Mouse (Mus musculus) liver, embryonic 15.5 days (tissue): ENCODE measurements around the gene Klhl20. TPM values are rescaled to one million over a fixed set of nuclear protein-coding genes. Genes with fewer than 3 reads are reported as not detected.
A peak's percentile ranks its signal among the peaks of the same experiment; 100 is the strongest.

Experiments
- ATAC-seq: fragments of 200-750 bp; cut with Nextera tagmentation; 2 replicates; pipeline ENCODE4 v1.8.0; 2017; ENCODE audit warnings: moderate number of reproducible peaks, mild to moderate bottlenecking, moderate library complexity; ENCODE audit not compliant: insufficient read depth
- H3K27ac ChIP-seq: fragments of 300-500 bp; sonication (generic); replicated peaks from 2 replicates; pipeline ENCODE4 v1.5.1; 2015; ENCODE audit warnings: mild to moderate bottlenecking, inconsistent platforms
- H3K27me3 ChIP-seq: fragments of 300-500 bp; sonication (generic); 2 replicates; pipeline ENCODE4 v1.6.1; 2015; ENCODE audit warnings: mild to moderate bottlenecking, inconsistent platforms
- H3K36me3 ChIP-seq: fragments of 300-500 bp; sonication (generic); replicated peaks from 2 replicates; pipeline ENCODE4 v1.6.1; 2015; ENCODE audit warnings: moderate library complexity, mild to moderate bottlenecking, inconsistent platforms
- H3K4me1 ChIP-seq: fragments of 300-500 bp; sonication (generic); replicated peaks from 2 replicates; pipeline ENCODE4 v1.6.1; 2015; ENCODE audit warnings: inconsistent platforms
- H3K4me2 ChIP-seq: fragments of 300-500 bp; sonication (generic); 2 replicates; pipeline ENCODE4 v1.6.1; 2015; ENCODE audit warnings: moderate library complexity, mild to moderate bottlenecking, inconsistent platforms
- H3K4me3 ChIP-seq: fragments of 300-500 bp; sonication (generic); replicated peaks from 2 replicates; pipeline ENCODE4 v1.5.1; 2015; ENCODE audit warnings: mild to moderate bottlenecking, inconsistent platforms
- H3K9ac ChIP-seq: fragments of 300-500 bp; sonication (generic); 2 replicates; pipeline ENCODE4 v1.6.1; 2015; ENCODE audit warnings: moderate library complexity, mild to moderate bottlenecking, inconsistent platforms
- H3K9me3 ChIP-seq: fragments of 300-500 bp; sonication (generic); replicated peaks from 2 replicates; pipeline ENCODE4 v1.6.1; 2016; ENCODE audit warnings: inconsistent platforms
- WGBS: fragments of 180-500 bp; shearing (Covaris S2); methylation state at CpG from one replicate; pipeline ENCODE4 v1.1.7; 2015; ENCODE audit warnings: mixed read lengths; ENCODE audit not compliant: insufficient replicate concordance; 5-methylcytosine and 5-hydroxymethylcytosine counted together
- polyA plus RNA-seq: library from polyadenylated mRNA; unstranded; fragments of >200 nt; fragmentation: Nextera tagmentation; extraction: Ambion mirVana; gene quantifications from 2 replicates; pipeline ENCODE4 v1.2.1, GENCODE M21; 2015

The Klhl20 gene
- polyA plus RNA-seq, 1 experiment from 2014 or later, result 4.5 TPM

GRCm38 (mm10) chr1:161140026-161140762 lies 8.9 kb upstream of the Klhl20 start:
- no peak overlapping the region for H3K27ac ChIP-seq
- H3K36me3 ChIP-seq, result no peaks in the 10 kb centered on the region
- 71% methylated on average over 9 of the region's 9 CpGs for WGBS
- H3K4me1 ChIP-seq, result 0 out of 2 replicates have a peak, but pooled peaks cover 4% of the 10 kb centered on the region
- H3K4me3 ChIP-seq, result no peak overlapping the region
- peaks cover 10% of the 10 kb centered on the region for H3K27me3 ChIP-seq
- no peak for ATAC-seq
- no peak overlapping the region for H3K9ac ChIP-seq
- H3K4me2 ChIP-seq, result no peak overlapping the region
- H3K9me3 ChIP-seq, result no peaks in the 10 kb centered on the region

DNA sequence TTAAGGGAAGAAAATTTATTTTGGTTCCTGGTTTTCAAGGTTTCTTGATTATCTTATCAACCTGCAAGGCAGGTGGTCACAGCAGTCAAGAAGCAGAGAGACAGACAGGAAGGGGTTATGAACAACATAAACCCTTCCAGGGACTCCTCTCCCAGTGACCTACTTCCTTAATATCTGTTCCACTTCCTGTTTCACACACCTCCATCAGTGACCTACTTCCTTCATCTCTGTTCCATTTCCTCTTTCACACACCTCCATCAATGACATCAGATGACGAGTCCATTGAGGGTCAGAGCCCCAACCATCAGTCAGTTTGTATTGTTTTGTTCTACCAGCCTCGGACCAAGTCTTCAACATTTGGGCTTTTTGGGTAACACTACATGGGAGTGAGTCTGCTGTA lies 8.2 kb upstream of the Klhl20 start:
- Histone ChIP-seq H3K27ac (no peak overlapping the region), H3K9me3 (no peaks in the 10 kb centered on the region), H3K4me3 (no peak overlapping the region), H3K4me2 (no peak overlapping the region), H3K27me3 (peaks cover 10% of the 10 kb centered on the region), H3K4me1 (0 out of 2 replicates have a peak, but pooled peaks cover 4% of the 10 kb centered on the region), H3K9ac (no peak overlapping the region), H3K36me3 (no peaks in the 10 kb centered on the region)
- 49% methylated on average over 2 of the region's 2 CpGs for WGBS
- ATAC-seq, result no peak

- Histone ChIP-seq H3K27me3 (no peaks in the 10 kb centered on the region), H3K27ac (no peak overlapping the region), H3K36me3 (no peaks in the 10 kb centered on the region), H3K4me3 (no peak overlapping the region), H3K9ac (no peak overlapping the region), H3K9me3 (no peaks in the 10 kb centered on the region), H3K4me2 (no peak overlapping the region), H3K4me1 (peaks cover 12% of the 10 kb centered on the region)
- 52% methylated on average over 1 of the region's 1 CpGs for WGBS
- ATAC-seq, result no peak
Observed at GRCm38 (mm10) chr1:161126461-161126860, 4.8 kb downstream of the Klhl20 start.

- Histone ChIP-seq H3K4me1 (0 out of 2 replicates have a peak, but pooled peaks cover 5% of the 10 kb centered on the region), H3K27me3 (no peaks in the 10 kb centered on the region), H3K4me3 (no peak overlapping the region), H3K9me3 (no peaks in the 10 kb centered on the region), H3K9ac (no peak overlapping the region), H3K36me3 (no peaks in the 10 kb centered on the region), H3K4me2 (no peak overlapping the region), H3K27ac (no peak overlapping the region)
- WGBS, result 80% methylated on average over 10 of the region's 10 CpGs
- ATAC-seq, result no peak
Observed at GRCm38 (mm10) chr1:161122661-161123418, 8.5 kb downstream of the Klhl20 start.

GRCm38 (mm10) chr1:161114591-161114990 lies 16.7 kb downstream of the Klhl20 start:
- Histone ChIP-seq H3K27ac (no peak overlapping the region), H3K4me2 (no peak overlapping the region), H3K4me1 (0 out of 2 replicates have a peak, but pooled peaks cover 8% of the 10 kb centered on the region), H3K4me3 (no peak overlapping the region), H3K9me3 (no peaks in the 10 kb centered on the region), H3K27me3 (no peaks in the 10 kb centered on the region), H3K36me3 (peaks cover under 1% of the 10 kb centered on the region; the same call in 1 of the 2 replicates), H3K9ac (no peak overlapping the region)
- ATAC-seq, result no peak

DNA sequence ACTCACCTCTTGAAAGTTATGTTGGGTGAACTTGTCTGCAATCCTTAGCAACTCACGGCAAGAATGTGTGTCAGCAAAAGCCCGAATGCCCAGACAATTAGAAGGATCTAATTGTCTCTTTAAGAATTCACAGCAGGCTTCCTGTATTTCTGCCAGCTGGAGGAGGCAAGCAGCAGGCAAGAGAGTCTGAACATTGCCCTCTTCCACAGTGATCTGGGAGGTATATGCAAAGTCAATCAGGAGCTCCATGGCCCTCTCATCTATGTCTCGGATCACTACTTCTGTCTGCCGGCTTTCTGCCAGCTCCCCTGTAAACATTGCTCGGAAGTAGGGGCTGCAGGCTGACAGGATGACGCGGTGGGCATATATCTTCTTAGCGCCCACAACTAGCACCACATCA lies 22.1 kb downstream of the Klhl20 start:
- Histone ChIP-seq H3K4me1 (no peaks in the 10 kb centered on the region), H3K4me2 (no peak overlapping the region), H3K36me3 (peaks cover 17% of the 10 kb centered on the region), H3K27me3 (no peaks in the 10 kb centered on the region), H3K9ac (no peak overlapping the region), H3K9me3 (no peaks in the 10 kb centered on the region), H3K27ac (no peak overlapping the region), H3K4me3 (no peak overlapping the region)
- WGBS, result 84% methylated on average over 8 of the region's 8 CpGs
- no peak for ATAC-seq

DNA sequence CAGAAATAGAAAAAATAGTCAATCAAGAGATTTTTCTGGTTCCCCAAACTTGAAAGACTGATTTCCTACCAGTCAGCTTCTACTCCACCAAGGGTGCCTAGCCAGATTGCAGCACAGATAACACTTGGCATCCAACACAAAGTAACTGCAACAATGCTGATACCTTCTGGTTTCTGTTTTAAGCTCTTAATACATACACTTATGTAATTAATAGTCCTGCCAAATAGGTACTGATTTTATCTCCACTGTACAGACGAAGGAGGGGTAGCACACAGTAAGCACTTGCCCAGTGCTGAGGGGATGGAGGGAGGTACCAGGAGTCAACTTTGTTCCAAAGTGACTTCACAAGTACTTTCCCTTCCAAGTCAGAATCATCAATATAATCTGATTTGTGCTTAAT lies 27.5 kb downstream of the Klhl20 start:
- Histone ChIP-seq H3K4me1 (peaks cover 9% of the 10 kb centered on the region; the same call in 1 of the 2 replicates), H3K9me3 (no peaks in the 10 kb centered on the region)
- 20% methylated on average over 1 of the region's 1 CpGs for WGBS

GRCm38 (mm10) chr1:161099721-161100405 lies 31.4 kb downstream of the Klhl20 start:
- Histone ChIP-seq H3K4me3 (no peak overlapping the region), H3K36me3 (peaks cover 34% of the 10 kb centered on the region), H3K4me1 (peaks cover 10% of the 10 kb centered on the region; the same call in 1 of the 2 replicates), H3K4me2 (no peak overlapping the region; the same call in 1 of the 2 replicates), H3K9me3 (no peaks in the 10 kb centered on the region), H3K9ac (no peak overlapping the region), H3K27me3 (no peaks in the 10 kb centered on the region), H3K27ac (0 out of 2 replicates have a peak overlapping the region, but pooled peaks have one; percentile 24)
- ATAC-seq, result peak; percentile 88
- 19% methylated on average over 4 of the region's 4 CpGs for WGBS

More for the DNA sequence above, 27.5 kb downstream of the Klhl20 start:
- H3K4me2 ChIP-seq, result no peak overlapping the region
- no peak for ATAC-seq
- peaks cover 26% of the 10 kb centered on the region for H3K36me3 ChIP-seq
- no peak overlapping the region for H3K4me3 ChIP-seq
- no peak overlapping the region for H3K27ac ChIP-seq
- H3K9ac ChIP-seq, result no peak overlapping the region
- H3K27me3 ChIP-seq, result no peaks in the 10 kb centered on the region

DNA sequence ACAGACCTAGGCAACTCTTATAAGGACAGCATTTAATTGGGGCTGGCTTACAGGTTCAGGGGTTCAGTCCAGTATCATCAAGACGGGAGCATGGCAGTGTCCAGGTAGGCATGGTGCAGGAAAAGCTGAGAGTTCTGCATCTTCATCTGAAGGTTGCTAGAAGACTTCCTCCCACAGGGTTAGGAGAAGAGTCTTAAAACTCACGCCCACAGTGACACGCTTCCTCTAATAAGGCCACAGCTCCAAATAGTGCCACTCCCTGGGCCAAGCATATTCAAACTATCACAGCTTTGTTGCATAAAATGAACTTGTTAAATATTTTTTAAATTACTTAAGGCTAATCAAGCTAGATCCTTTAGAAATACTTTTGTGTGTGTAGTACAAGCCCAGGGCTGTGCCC lies 54.1 kb downstream of the Klhl20 start:
- Histone ChIP-seq H3K9me3 (no peaks in the 10 kb centered on the region), H3K4me1 (peaks cover 34% of the 10 kb centered on the region), H3K9ac (no peak overlapping the region), H3K4me3 (no peak overlapping the region), H3K36me3 (peaks cover 85% of the 10 kb centered on the region), H3K4me2 (no peak overlapping the region), H3K27ac (no peak overlapping the region), H3K27me3 (no peaks in the 10 kb centered on the region)
- 82% methylated on average over 3 of the region's 3 CpGs for WGBS
- no peak for ATAC-seq

- Histone ChIP-seq H3K4me1 (peaks cover 37% of the 10 kb centered on the region), H3K9ac (no peak overlapping the region), H3K27me3 (no peaks in the 10 kb centered on the region), H3K4me3 (no peak overlapping the region), H3K4me2 (peak overlapping the region; percentile 28), H3K27ac (0 out of 2 replicates have a peak overlapping the region, but pooled peaks have one; percentile 30), H3K9me3 (no peaks in the 10 kb centered on the region), H3K36me3 (peaks cover 78% of the 10 kb centered on the region)
- no peak for ATAC-seq
- 64% methylated on average over 6 of the region's 6 CpGs for WGBS
Observed at GRCm38 (mm10) chr1:161076238-161076637, 55.1 kb downstream of the Klhl20 start.

DNA sequence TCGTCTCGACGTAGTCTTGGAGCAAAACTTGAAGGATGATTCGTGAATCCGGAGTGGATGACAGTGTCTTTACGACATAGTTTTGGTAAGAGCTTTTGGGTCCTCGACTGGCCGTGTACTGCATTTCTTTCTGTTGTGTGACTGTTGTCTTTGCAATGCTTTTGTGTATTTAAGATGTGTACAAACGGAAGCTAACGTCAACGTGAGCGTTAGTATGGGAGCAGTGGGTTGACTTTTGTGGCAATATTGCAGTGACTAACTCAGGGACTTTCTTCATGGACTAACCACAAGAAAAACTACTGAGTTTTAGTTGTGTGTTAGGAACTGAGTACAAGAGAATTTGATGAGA lies 60.1 kb downstream of the Klhl20 start:
- peak overlapping the region; percentile 88 for H3K9ac ChIP-seq
- H3K4me2 ChIP-seq, result peak overlapping the region; percentile 84
- H3K36me3 ChIP-seq, result peaks cover 31% of the 10 kb centered on the region
- peak overlapping the region; percentile 89 for H3K27ac ChIP-seq
- WGBS, result under 1% methylated on average over 12 of the region's 12 CpGs
- peaks cover 49% of the 10 kb centered on the region for H3K4me1 ChIP-seq
- peak overlapping the region; percentile 94 for H3K4me3 ChIP-seq
- H3K27me3 ChIP-seq, result no peaks in the 10 kb centered on the region
- H3K9me3 ChIP-seq, result no peaks in the 10 kb centered on the region
- ATAC-seq, result no peak
